Mouse (Mus musculus): ENCODE data around the gene Rpl32. TPM values are rescaled to one million over a fixed set of nuclear protein-coding genes. Genes with fewer than 3 reads are reported as not detected.

Rpl32 gene
- 2,276 TPM for polyA plus RNA-seq (2014; fragmentation: Illumina TruSeq; extraction: RNeasy Lipid Tissue Mini Kit (QIAGEN cat#74804); ENCODE audit: insufficient read depth, low read depth, low replicate concordance)

DNA sequence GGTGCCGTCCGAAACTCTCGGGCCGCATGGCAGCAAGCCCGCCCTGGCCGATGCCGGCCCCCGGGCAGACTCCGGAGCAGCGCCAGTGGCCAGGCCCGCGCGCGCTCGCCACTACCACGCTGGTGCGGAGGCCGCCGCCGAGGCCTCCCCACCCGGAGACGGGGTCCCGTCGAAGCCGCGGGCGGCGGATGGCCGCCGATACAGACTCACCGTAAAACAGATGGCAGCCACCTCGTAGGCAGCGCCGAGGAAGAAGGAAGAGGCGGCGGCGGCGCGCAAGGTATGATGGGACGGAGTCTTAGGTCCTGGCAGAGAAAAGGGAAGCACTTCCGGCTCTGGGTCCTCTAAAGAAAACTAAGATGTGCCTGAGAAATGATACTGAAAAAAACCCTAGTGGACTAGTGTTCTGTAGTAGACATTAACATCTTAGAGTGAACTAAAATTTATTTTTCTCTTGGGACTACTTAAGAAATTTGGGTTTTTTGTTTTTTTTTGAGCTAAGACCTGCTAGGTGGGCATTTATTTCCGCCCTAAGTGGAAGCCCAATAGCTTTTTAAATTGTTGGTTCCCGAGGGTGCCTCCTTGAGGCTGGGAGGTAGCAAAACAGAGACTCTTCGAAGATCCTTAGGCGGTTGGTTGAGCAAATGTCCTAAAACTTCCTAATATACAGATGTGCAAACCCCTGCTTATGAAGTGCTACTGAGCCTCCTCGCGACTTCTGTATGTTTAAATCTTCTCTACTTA is at the start of gene Rpl32:
Rpl32 (minus strand) TSS at position 260 of the 744 bp plus-strand sequence.

GRCm38 (mm10) chr6:115853091-115853813 is 44.7 kb upstream of the Rpl32 start, which contains the start of the genes Mbd4 and Ift122:
Gene Mbd4, minus strand, starts transcription at chr6:115853371.
Gene Ift122, plus strand, starts transcription at chr6:115853470.

DNA sequence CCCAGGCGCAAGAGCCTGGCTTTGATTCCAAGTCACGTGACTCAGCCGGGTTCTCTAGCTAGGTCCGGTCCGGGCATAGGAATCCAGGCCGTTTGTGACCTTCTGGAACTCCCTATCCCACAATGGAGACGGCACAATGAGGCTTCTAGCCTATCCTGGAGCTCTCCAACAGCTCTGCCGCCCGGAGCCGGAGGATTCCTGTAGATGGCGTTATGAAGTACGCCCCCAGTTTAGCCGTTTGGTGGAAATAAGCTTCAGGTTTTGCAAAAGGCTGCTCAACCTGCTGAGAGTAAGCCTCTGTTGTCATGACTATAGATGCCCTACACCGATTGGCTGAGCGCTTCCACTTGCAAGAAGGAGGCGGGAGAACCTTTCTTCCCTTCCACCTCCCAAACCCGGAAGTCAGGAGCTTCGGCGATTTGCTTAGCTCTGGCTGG is 29.6 kb upstream of the Rpl32 start, which contains the start of gene Efcab12:
Efcab12 (minus strand) TSS at position 252 of the 437 bp plus-strand sequence.

GRCm38 (mm10) chr6:115774501-115774921 is 34.0 kb downstream of the Rpl32 start, which contains the start of gene Cand2:
Gene Cand2, plus strand, starts transcription at chr6:115774538.

GRCm38 (mm10) chr6:115761995-115762756 is 46.4 kb downstream of the Rpl32 start, which contains the start of gene Tmem40:
Gene Tmem40, minus strand, starts transcription at chr6:115762410.

Other genes starting within 250 kb of the Rpl32 start
- gene Mkrn2os, start 216.2 kb downstream of the Rpl32 start, polyA plus RNA-seq (2014; fragmentation: Illumina TruSeq; extraction: RNeasy Lipid Tissue Mini Kit (QIAGEN cat#74804); ENCODE audit: insufficient read depth, low read depth, low replicate concordance): not detected
- 8.8 TPM for gene Mkrn2, start 206.8 kb downstream of the Rpl32 start, polyA plus RNA-seq (2014; fragmentation: Illumina TruSeq; extraction: RNeasy Lipid Tissue Mini Kit (QIAGEN cat#74804); ENCODE audit: insufficient read depth, low read depth, low replicate concordance)
- gene Raf1, start 132.1 kb downstream of the Rpl32 start, polyA plus RNA-seq (2014; fragmentation: Illumina TruSeq; extraction: RNeasy Lipid Tissue Mini Kit (QIAGEN cat#74804); ENCODE audit: insufficient read depth, low read depth, low replicate concordance): 64.7 TPM
- gene Tmem40, start 46.3 kb downstream of the Rpl32 start, polyA plus RNA-seq (2014; fragmentation: Illumina TruSeq; extraction: RNeasy Lipid Tissue Mini Kit (QIAGEN cat#74804); ENCODE audit: insufficient read depth, low read depth, low replicate concordance): 2.3 TPM
- 0.66 TPM for gene Cand2, start 34.2 kb downstream of the Rpl32 start, polyA plus RNA-seq (2014; fragmentation: Illumina TruSeq; extraction: RNeasy Lipid Tissue Mini Kit (QIAGEN cat#74804); ENCODE audit: insufficient read depth, low read depth, low replicate concordance)
- gene Efcab12, start 29.7 kb upstream of the Rpl32 start, polyA plus RNA-seq (2014; fragmentation: Illumina TruSeq; extraction: RNeasy Lipid Tissue Mini Kit (QIAGEN cat#74804); ENCODE audit: insufficient read depth, low read depth, low replicate concordance): 1.2 TPM
- 1.9 TPM for gene Mbd4, start 44.6 kb upstream of the Rpl32 start, polyA plus RNA-seq (2014; fragmentation: Illumina TruSeq; extraction: RNeasy Lipid Tissue Mini Kit (QIAGEN cat#74804); ENCODE audit: insufficient read depth, low read depth, low replicate concordance)
- 5.2 TPM for gene Ift122, start 44.7 kb upstream of the Rpl32 start, polyA plus RNA-seq (2014; fragmentation: Illumina TruSeq; extraction: RNeasy Lipid Tissue Mini Kit (QIAGEN cat#74804); ENCODE audit: insufficient read depth, low read depth, low replicate concordance)
- 0.11 TPM for gene Rho, start 123.0 kb upstream of the Rpl32 start, polyA plus RNA-seq (2014; fragmentation: Illumina TruSeq; extraction: RNeasy Lipid Tissue Mini Kit (QIAGEN cat#74804); ENCODE audit: insufficient read depth, low read depth, low replicate concordance)
- not detected for gene H1foo, start 136.2 kb upstream of the Rpl32 start, polyA plus RNA-seq (2014; fragmentation: Illumina TruSeq; extraction: RNeasy Lipid Tissue Mini Kit (QIAGEN cat#74804); ENCODE audit: insufficient read depth, low read depth, low replicate concordance)
- 31.7 TPM for gene Plxnd1, start 186.3 kb upstream of the Rpl32 start, polyA plus RNA-seq (2014; fragmentation: Illumina TruSeq; extraction: RNeasy Lipid Tissue Mini Kit (QIAGEN cat#74804); ENCODE audit: insufficient read depth, low read depth, low replicate concordance)